Mouse (Mus musculus) v-Abl transformed pro-B cells (cell line): ENCODE results near the gene March6.

Source experiments
- in situ Hi-C, 2 experiments: fragments of 400-800 bp; cut with MboI; formaldehyde crosslinking; loops; one replicate each; pipeline ENCODE4 v1.15.1; 2025; ENCODE audit not compliant: unreplicated experiment in 2 of 2

March6 gene

DNA sequence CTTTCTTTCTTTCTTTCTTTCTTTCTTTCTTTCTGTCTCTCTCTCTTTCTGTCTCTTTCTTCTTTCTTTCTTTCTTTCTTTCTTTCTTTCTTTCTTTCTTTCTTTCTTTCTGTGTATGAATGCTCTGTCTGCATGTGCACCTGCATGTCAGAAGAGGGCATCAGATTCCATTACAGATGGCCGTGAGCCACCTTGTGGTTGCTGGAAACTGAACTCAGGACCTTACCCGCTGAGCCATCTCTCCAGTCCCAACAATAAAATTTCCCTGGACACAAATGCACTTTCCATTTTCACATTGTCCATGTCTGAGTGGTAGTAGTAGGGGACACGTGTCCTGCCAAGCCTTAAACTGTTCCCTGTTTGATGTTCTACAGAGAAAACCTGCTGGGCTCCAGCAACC lies 103.5 kb downstream of the March6 start:
- in situ Hi-C loops, result loop anchor here in 1 of 2 experiments (25.0 kb wide), 3 partner anchors 490 to 1415 kb away; no protein-coding TSS in a partner anchor

DNA sequence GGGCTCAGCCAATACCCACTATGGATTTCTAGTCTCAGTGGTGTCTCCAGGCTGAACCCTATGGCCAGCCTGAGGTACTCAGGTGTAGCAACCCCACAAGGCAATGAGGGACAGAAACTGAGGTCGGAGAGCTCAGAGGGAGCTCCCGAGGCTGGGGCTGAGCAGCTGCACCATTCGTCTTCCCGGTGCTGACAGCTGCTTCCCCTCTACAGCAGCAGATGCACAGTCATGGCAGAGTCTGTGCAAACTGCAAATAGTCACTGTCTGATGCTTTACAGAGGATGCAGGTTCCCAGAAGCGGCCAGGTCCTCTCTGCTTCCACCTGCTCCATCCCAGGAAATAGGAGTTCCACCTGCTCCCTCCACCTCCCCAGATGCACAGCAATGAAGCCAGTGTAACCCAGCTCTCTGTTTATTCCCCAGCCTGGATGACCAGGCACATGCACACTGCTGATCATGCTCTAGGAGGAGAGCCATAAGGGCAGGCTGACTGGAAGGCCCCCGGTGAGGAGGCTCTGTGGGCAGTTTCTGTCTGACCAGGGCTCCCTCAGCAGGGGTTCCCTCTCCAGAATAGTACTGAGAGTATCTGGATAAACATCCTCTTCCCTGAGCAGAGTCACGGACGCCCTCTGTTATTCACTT lies 104.7 kb downstream of the March6 start:
- in situ Hi-C loops, result loop anchor here in 1 of 2 experiments (25.0 kb wide), 3 partner anchors 489 to 1414 kb away; no protein-coding TSS in a partner anchor

GRCm38 (mm10) chr15:31422649-31423369 lies 108.0 kb downstream of the March6 start:
- in situ Hi-C loops, result loop anchor here in 1 of 2 experiments (25.0 kb wide), 1 partner anchor 1314 kb away; no protein-coding TSS in a partner anchor

- in situ Hi-C loops, result loop anchor here (5.0 to 25.0 kb wide), 3 partner anchors 47 to 1318 kb away; no protein-coding TSS in a partner anchor
Measured at GRCm38 (mm10) chr15:31419037-31419436, 111.8 kb downstream of the March6 start.

GRCm38 (mm10) chr15:31418686-31419024 lies 112.2 kb downstream of the March6 start:
- in situ Hi-C loops, result loop anchor here (5.0 to 25.0 kb wide), 3 partner anchors 46 to 1319 kb away; no protein-coding TSS in a partner anchor

- in situ Hi-C loops, result loop anchor here (5.0 to 25.0 kb wide), 3 partner anchors 46 to 1319 kb away; no protein-coding TSS in a partner anchor
Measured at GRCm38 (mm10) chr15:31417796-31418685, 112.8 kb downstream of the March6 start.

- in situ Hi-C loops, result loop anchor here (5.0 to 25.0 kb wide), 3 partner anchors 45 to 1320 kb away; no protein-coding TSS in a partner anchor
Measured at GRCm38 (mm10) chr15:31417409-31417795, 113.5 kb downstream of the March6 start.

DNA sequence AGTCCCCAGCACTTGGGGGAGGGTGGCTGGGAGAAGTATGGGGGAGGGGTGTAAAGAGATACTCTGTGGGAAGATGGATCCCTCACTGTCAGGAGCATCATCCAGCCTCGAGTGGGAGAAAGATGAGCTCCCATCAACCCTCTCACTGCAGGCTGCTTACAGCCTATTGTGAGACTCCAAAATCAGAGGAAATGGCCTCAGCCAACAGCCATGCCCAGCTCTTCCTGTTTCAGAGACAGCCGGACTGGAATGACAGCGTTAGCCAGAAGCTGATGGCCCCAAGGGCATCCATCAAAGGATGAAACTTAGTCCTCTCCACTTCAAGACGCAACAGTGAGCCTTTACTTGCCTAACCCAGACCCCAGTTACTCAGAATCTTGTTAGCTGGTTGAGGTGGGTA lies 115.7 kb downstream of the March6 start:
- in situ Hi-C loops, result loop anchor here (5.0 to 25.0 kb wide), 3 partner anchors 43 to 1322 kb away; no protein-coding TSS in a partner anchor

- in situ Hi-C loops, result loop anchor here in 1 of 2 experiments (25.0 kb wide), 1 partner anchor 1323 kb away; no protein-coding TSS in a partner anchor
Measured at GRCm38 (mm10) chr15:31414179-31414898, 116.5 kb downstream of the March6 start.

DNA sequence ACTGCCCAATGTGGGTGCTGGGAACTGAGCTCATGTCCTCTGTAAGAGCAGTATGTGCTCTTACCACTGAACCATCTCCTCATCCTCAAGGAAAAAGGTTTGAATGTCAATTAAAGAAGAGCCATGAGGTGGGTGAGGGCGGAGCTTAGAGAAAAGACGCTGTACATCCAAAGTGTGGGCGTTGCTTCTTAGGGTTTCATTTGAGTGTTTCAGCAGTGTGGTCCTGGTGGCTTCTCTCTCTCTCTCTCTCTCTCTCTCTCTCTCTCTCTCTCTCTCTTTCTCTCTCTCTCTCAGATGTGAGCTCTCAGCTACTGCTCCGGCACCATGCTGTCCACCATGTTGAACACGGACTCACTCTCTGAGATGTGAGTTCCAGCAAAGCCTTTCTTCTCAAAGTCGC lies 117.2 kb downstream of the March6 start:
- in situ Hi-C loops, result loop anchor here in 1 of 2 experiments (25.0 kb wide), 1 partner anchor 1324 kb away; no protein-coding TSS in a partner anchor

DNA sequence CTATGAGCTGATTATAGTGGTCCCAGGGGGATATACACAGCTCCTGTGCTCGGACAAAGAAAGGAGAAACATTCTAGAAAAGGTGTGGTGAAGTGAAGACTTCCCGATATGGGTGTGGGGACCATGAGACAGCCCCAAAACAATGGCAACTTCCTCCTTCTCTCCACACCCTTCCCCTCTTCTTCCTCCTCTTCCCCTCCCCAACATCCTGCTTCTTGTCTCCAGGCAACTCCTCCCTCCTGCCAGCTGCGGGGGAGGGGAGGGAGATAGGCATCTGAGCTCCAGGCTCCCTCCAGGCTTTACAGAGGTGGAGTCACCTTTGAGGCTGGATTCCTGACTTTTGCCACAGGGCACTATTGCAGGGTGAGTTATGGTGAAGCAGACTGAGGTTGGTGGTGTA lies 117.9 kb downstream of the March6 start:
- in situ Hi-C loops, result loop anchor here in 1 of 2 experiments (25.0 kb wide), 1 partner anchor 1324 kb away; no protein-coding TSS in a partner anchor

DNA sequence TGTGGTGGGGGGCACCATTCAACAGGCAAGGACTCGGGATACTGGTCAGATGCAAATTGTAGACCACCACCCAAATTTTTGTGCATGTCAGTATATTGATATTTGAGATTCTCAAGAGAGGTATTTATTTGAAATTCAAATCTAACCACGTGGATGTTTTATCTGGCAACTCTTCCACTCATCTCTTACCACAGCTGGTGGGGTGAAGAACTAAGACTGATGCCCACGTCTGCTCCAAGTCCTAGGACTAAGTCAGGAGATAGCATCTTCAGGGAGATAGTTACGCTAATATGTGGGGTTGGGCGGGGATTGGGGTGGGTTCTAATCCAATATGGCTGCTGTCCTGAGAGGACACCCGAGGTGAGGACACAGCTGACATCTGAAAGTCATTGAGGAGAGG lies 118.4 kb downstream of the March6 start:
- in situ Hi-C loops, result loop anchor here in 1 of 2 experiments (25.0 kb wide), 1 partner anchor 1325 kb away; no protein-coding TSS in a partner anchor

DNA sequence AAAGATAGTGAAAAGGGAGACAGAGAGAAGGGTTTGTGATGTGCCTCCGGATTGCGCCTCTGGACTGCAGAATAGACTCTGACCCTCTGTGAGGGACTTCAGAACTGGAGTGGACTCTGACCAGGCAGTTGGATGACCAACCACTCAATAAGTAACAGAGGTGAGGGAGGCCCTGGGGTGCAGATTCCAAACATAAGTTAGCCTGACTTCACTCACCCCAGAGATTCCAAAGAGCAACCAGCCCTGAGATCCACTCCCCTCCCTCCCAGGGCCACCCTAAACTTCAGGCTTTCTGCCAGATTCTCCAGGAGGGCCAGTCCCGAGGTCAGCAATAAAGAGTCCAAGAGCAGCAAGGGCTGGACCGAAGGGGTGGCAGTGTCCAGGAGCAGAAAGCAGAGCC lies 123.4 kb downstream of the March6 start:
- in situ Hi-C loops, result loop anchor here in 1 of 2 experiments (25.0 kb wide), 1 partner anchor 1330 kb away; no protein-coding TSS in a partner anchor

- in situ Hi-C loops, result loop anchor here in 1 of 2 experiments (25.0 kb wide), 1 partner anchor 1330 kb away; no protein-coding TSS in a partner anchor
Measured at GRCm38 (mm10) chr15:31406881-31407280, 124.0 kb downstream of the March6 start.
